Mouse (Mus musculus) kidney, embryonic 15.5 days (tissue): ENCODE results near the gene Srebf2. TPM values are rescaled to one million over a fixed set of nuclear protein-coding genes. Genes with fewer than 3 reads are reported as not detected.
A peak's percentile ranks its signal among the peaks of the same experiment; 100 is the strongest.

Experiments used
- ATAC-seq: fragments of 200-750 bp; cut with Nextera tagmentation; replicated peaks from 2 replicates; pipeline ENCODE4 v1.8.0; 2017; ENCODE audit warnings: moderate TSS enrichment; ENCODE audit not compliant: low FRiP score
- H3K27ac ChIP-seq: fragments of 300-500 bp; sonication (generic); 2 replicates; pipeline ENCODE4 v1.5.1; 2015; ENCODE audit warnings: mild to moderate bottlenecking, inconsistent platforms
- H3K27me3 ChIP-seq: fragments of 300-500 bp; sonication (generic); 2 replicates; pipeline ENCODE4 v1.6.1; 2015; ENCODE audit warnings: inconsistent platforms
- H3K36me3 ChIP-seq: fragments of 300-500 bp; sonication (generic); 2 replicates; pipeline ENCODE4 v1.6.1; 2015; ENCODE audit warnings: inconsistent platforms
- H3K4me1 ChIP-seq: fragments of 300-500 bp; sonication (generic); 2 replicates; pipeline ENCODE4 v1.6.1; 2015; ENCODE audit warnings: inconsistent platforms
- H3K4me2 ChIP-seq: fragments of 300-500 bp; sonication (generic); 2 replicates; pipeline ENCODE4 v1.6.1; 2015; ENCODE audit warnings: moderate library complexity, mild to moderate bottlenecking, inconsistent platforms
- H3K4me3 ChIP-seq: fragments of 300-500 bp; sonication (generic); replicated peaks from 2 replicates; pipeline ENCODE4 v1.5.1; 2015; ENCODE audit warnings: mild to moderate bottlenecking, inconsistent platforms
- H3K9ac ChIP-seq: fragments of 300-500 bp; sonication (generic); 2 replicates; pipeline ENCODE4 v1.6.1; 2015; ENCODE audit warnings: mild to moderate bottlenecking, inconsistent platforms
- H3K9me3 ChIP-seq: fragments of 300-500 bp; sonication (generic); replicated peaks from 2 replicates; pipeline ENCODE4 v1.6.1; 2016; ENCODE audit warnings: inconsistent platforms
- WGBS: fragments of 180-500 bp; shearing (Covaris S2); methylation state at CpG from one replicate; pipeline ENCODE4 v1.1.7; 2015; ENCODE audit warnings: mixed read lengths; 5-methylcytosine and 5-hydroxymethylcytosine counted together
- polyA plus RNA-seq: library from polyadenylated mRNA; unstranded; fragments of >200 nt; fragmentation: Nextera tagmentation; extraction: Ambion mirVana; gene quantifications from 2 replicates; pipeline ENCODE4 v1.2.1, GENCODE M21; 2015

Srebf2 gene
- polyA plus RNA-seq, 1 experiment from 2014 or later, result 147 TPM

- Histone ChIP-seq H3K27ac (no peak overlapping the region), H3K36me3 (0 out of 2 replicates have a peak, but pooled peaks cover 2% of the 10 kb centered on the region), H3K4me1 (peaks cover 44% of the 10 kb centered on the region), H3K9me3 (no peaks in the 10 kb centered on the region), H3K9ac (peak overlapping the region; percentile 35; the same call in 1 of the 2 replicates), H3K4me2 (peak overlapping the region; percentile 90), H3K27me3 (peaks cover 98% of the 10 kb centered on the region), H3K4me3 (peak overlapping the region; percentile 53)
- peak; percentile 38; the same call in 1 of the 2 replicates for ATAC-seq
- WGBS, result under 1% methylated on average over 111 of the region's 112 CpGs
These were observed 65.2 kb downstream of the Srebf2 start for GRCm38 (mm10) chr15:82211911-82212751.

- Histone ChIP-seq H3K4me1 (peaks cover 39% of the 10 kb centered on the region), H3K9ac (peak within 1 kb of the TSS; percentile 35; the same call in 1 of the 2 replicates), H3K27ac (no peak within 1 kb of the TSS), H3K27me3 (peaks cover 95% of the 10 kb centered on the region), H3K4me3 (peak within 1 kb of the TSS; percentile 53), H3K4me2 (peak within 1 kb of the TSS; percentile 90), H3K9me3 (no peaks in the 10 kb centered on the region), H3K36me3 (no peaks in the 10 kb centered on the region)
- WGBS, result 0% methylated on average over 31 of the region's 34 CpGs
- peak; percentile 27; the same call in 1 of the 2 replicates for ATAC-seq
These were observed 65.7 kb downstream of the Srebf2 start, which contains the start of gene Shisa8 for GRCm38 (mm10) chr15:82212752-82213063. Gene Shisa8, minus strand, starts transcription at chr15:82212815.

- ATAC-seq, result no peak
- Histone ChIP-seq H3K9ac (no peak overlapping the region), H3K4me3 (no peak overlapping the region), H3K4me1 (peaks cover 39% of the 10 kb centered on the region), H3K4me2 (peak overlapping the region; percentile 90; the same call in 1 of the 2 replicates), H3K27me3 (peaks cover 90% of the 10 kb centered on the region), H3K36me3 (no peaks in the 10 kb centered on the region), H3K9me3 (no peaks in the 10 kb centered on the region), H3K27ac (no peak overlapping the region)
- 6% methylated on average over 4 of the region's 4 CpGs for WGBS
These were observed 66.2 kb downstream of the Srebf2 start for GRCm38 (mm10) chr15:82213222-82213621.

GRCm38 (mm10) chr15:82215332-82216046 lies 68.5 kb downstream of the Srebf2 start:
- H3K9me3 ChIP-seq, result no peaks in the 10 kb centered on the region
- no peak overlapping the region for H3K4me2 ChIP-seq
- H3K27ac ChIP-seq, result no peak overlapping the region
- H3K4me3 ChIP-seq, result no peak overlapping the region
- ATAC-seq, result no peak
- H3K9ac ChIP-seq, result no peak overlapping the region
- peaks cover 75% of the 10 kb centered on the region for H3K27me3 ChIP-seq
- H3K36me3 ChIP-seq, result no peaks in the 10 kb centered on the region
- peaks cover 42% of the 10 kb centered on the region for H3K4me1 ChIP-seq
- 45% methylated on average over 11 of the region's 11 CpGs for WGBS

GRCm38 (mm10) chr15:82216142-82216827 lies 69.3 kb downstream of the Srebf2 start:
- Histone ChIP-seq H3K9ac (no peak overlapping the region), H3K4me1 (peaks cover 34% of the 10 kb centered on the region), H3K9me3 (no peaks in the 10 kb centered on the region), H3K27ac (no peak overlapping the region), H3K4me2 (no peak overlapping the region), H3K36me3 (no peaks in the 10 kb centered on the region), H3K27me3 (peaks cover 67% of the 10 kb centered on the region), H3K4me3 (no peak overlapping the region)
- ATAC-seq, result no peak
- WGBS, result 57% methylated on average over 20 of the region's 20 CpGs

GRCm38 (mm10) chr15:82217039-82217438 lies 70.1 kb downstream of the Srebf2 start:
- H3K36me3 ChIP-seq, result no peaks in the 10 kb centered on the region
- H3K9ac ChIP-seq, result no peak overlapping the region
- no peak overlapping the region for H3K27ac ChIP-seq
- no peak for ATAC-seq
- H3K4me2 ChIP-seq, result no peak overlapping the region
- peaks cover 27% of the 10 kb centered on the region for H3K4me1 ChIP-seq
- H3K4me3 ChIP-seq, result no peak overlapping the region
- WGBS, result 20% methylated on average over 7 of the region's 7 CpGs
- no peaks in the 10 kb centered on the region for H3K9me3 ChIP-seq
- peaks cover 60% of the 10 kb centered on the region for H3K27me3 ChIP-seq

GRCm38 (mm10) chr15:82217980-82218379 lies 71.0 kb downstream of the Srebf2 start:
- Histone ChIP-seq H3K36me3 (no peaks in the 10 kb centered on the region), H3K27ac (no peak overlapping the region), H3K4me3 (no peak overlapping the region), H3K9me3 (no peaks in the 10 kb centered on the region), H3K4me2 (no peak overlapping the region), H3K4me1 (peaks cover 17% of the 10 kb centered on the region; the same call in 1 of the 2 replicates), H3K9ac (no peak overlapping the region), H3K27me3 (peaks cover 57% of the 10 kb centered on the region)
- WGBS, result 33% methylated on average over 9 of the region's 9 CpGs
- no peak for ATAC-seq

GRCm38 (mm10) chr15:82218778-82219666 lies 72.0 kb downstream of the Srebf2 start:
- peaks cover 56% of the 10 kb centered on the region for H3K27me3 ChIP-seq
- 70% methylated on average over 26 of the region's 26 CpGs for WGBS

GRCm38 (mm10) chr15:82220003-82220675 lies 73.2 kb downstream of the Srebf2 start:
- WGBS, result 81% methylated on average over 11 of the region's 12 CpGs
- H3K9me3 ChIP-seq, result no peaks in the 10 kb centered on the region
- ATAC-seq, result no peak
- no peak overlapping the region for H3K9ac ChIP-seq
- no peaks in the 10 kb centered on the region for H3K36me3 ChIP-seq
- H3K4me3 ChIP-seq, result no peak overlapping the region
- peaks cover 57% of the 10 kb centered on the region for H3K27me3 ChIP-seq
- H3K27ac ChIP-seq, result no peak overlapping the region
- H3K4me1 ChIP-seq, result peaks cover 25% of the 10 kb centered on the region
- H3K4me2 ChIP-seq, result no peak overlapping the region

More at GRCm38 (mm10) chr15:82218778-82219666, 72.0 kb downstream of the Srebf2 start:
- Histone ChIP-seq H3K9me3 (no peaks in the 10 kb centered on the region), H3K4me1 (peaks cover 21% of the 10 kb centered on the region), H3K27ac (no peak overlapping the region), H3K4me2 (no peak overlapping the region), H3K36me3 (no peaks in the 10 kb centered on the region), H3K4me3 (no peak overlapping the region), H3K9ac (no peak overlapping the region)
- ATAC-seq, result no peak

GRCm38 (mm10) chr15:82221104-82221860 lies 74.3 kb downstream of the Srebf2 start:
- Histone ChIP-seq H3K4me3 (no peak overlapping the region), H3K27ac (no peak overlapping the region), H3K27me3 (peaks cover 56% of the 10 kb centered on the region), H3K4me2 (no peak overlapping the region), H3K9me3 (no peaks in the 10 kb centered on the region), H3K4me1 (peaks cover 23% of the 10 kb centered on the region), H3K9ac (no peak overlapping the region), H3K36me3 (no peaks in the 10 kb centered on the region)
- no peak for ATAC-seq
- WGBS, result 70% methylated on average over 14 of the region's 14 CpGs
